Mouse (Mus musculus) cerebellum, postnatal 10 days (tissue): ENCODE data around the gene Nms.

ENCODE experiments used
- DNase-seq, 2 experiments: peaks; one replicate each; pipeline ENCODE4 v3.0.0; 2021; ENCODE audit warnings: mixed read lengths in 2 of 2

Nms gene

DNA sequence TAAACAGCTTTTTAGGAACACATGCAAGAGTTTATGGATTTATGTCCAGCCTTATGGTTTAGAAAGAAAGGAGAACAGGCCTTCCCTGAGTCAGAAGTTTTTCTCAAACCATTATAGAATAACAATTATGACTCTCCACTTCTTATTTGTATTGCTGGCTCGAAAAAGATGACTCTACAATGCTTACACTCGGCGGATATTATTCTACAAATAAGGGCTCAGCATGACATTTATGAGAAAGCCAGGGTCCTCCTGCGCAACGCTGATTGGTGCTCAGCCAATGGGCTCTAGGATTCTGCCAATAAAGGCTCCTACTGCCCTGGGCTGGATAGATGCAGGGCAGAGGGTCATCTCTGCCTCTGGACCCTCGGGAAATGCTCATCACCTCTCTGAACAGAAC, at the start of gene Nms:
TSS of gene Nms (plus strand) at position 301 of the 400 bp plus-strand sequence.
- DNase-seq: no peak

DNA sequence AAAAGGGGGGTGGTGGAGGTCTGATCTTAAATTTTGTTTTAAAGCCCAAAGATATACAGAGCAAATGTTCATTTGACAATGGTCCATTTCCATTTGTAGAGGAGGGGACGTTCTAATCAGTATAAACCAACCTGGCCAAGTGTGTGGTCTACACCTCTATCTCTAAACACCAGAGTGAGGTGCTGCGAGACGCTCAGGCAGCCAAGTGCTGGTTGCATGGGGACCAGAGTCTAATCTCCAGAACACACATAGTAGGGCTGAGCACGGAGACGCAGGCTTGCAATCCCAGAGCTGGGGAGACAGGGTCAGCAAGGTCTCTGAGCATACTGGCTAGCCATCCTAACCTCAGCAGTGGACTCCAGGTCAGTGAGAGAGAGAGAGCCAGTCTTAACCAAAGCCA, 47.5 kb upstream of the Nms start:
- DNase-seq: no peak

DNA sequence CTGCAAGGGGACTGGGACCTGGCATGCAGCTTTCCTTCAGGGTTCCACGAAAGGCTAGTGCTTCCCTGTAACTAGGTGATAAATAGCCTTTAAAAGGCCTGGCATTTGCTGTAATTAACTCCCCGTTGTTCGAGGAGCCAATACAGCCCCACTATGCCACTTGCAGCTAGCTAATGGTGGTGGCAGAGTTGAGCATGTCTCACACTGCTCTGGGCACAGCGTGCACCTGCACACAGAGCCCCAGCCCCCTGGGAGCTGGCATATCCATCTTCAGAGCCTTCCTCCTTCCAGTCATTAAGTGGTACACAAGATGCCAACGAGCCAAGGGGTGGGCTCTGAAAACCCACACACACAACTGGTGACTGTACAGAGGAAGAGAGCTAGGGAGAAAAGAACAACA, 45.9 kb upstream of the Nms start:
- DNase-seq: peak in 1 of 2 experiments; percentile 2

DNA sequence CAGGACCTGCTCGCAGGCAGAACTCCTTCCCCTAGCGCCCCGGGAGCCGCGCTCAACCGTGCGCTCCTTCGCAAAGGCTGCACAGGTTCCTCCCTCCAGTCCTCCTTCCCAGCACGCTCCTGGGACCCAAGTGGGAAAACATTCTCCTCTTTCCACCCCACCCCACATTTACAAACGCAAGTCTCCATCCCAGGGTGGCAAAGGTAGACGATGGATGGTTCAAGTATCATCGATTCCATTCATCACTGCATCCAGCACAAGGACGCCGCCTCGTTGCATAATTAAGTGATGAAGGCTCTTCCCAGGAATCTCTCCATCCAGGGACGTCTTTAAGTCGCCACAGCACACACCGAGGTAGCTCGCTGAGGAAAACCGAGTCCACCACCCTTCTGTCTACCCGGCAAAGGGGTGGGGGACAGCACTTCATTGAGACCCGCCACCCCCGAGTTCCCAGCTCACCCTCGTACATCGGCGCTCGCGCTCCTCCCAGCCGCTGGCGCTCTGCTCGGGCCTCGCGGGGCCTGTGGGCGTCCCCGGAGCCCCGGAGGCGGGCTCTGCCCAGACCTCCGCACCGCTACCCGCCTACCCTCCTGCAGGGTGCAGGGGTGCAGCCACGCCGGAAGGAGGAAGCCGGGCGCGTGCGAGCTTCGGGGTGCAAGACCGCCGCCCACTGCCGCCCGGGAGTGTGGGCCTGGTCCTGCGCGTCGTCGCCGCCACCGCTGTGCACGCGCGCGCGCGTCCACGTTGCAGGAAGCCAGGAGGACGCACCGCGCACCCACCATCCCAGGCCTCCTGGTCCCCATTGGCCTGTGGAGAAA, 41.3 kb upstream of the Nms start, which contains the start of gene Chst10:
TSS of gene Chst10 (minus strand) at position 731 of the 818 bp plus-strand sequence.
- DNase-seq: peak; percentile 91 to 94

DNA sequence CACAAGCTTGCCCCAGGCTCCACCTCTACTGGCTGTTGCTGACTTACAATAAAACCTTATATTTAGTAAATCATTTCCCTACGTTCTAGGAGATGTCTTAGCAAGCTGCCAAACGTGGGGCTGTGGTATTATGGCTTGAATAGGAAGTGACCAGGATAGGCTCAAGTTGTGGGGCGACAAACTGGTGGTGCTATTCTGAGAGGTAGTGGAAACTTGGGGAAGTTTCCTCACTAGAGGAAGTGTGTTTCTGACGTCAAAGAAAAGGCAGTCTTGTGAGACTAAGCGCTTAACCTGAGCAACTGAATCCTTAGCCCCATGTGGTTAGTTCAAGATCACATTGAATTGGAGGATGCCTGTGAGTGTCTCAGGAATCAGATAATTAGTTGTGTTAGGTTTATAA, 36.4 kb upstream of the Nms start:
- DNase-seq: no peak

DNA sequence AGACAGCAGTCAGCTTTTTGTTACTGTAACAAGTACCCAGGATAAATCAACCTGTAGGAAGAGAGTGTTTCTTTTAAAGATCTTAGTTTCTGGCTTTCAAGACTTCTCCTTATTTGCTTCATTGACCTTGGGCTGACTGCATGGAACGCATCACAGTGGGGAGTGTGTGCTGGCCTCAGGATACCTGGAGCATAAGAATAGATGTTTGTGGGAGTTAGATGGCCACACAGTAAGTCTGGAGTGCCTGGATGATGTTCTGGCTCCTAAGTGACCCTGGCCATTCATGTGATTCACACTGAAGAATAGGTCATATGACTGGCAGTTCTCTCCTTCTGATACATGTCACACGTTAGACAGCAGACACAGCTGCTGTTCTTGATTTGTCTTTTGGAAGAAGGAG, 35.0 kb upstream of the Nms start:
- no peak for DNase-seq

DNA sequence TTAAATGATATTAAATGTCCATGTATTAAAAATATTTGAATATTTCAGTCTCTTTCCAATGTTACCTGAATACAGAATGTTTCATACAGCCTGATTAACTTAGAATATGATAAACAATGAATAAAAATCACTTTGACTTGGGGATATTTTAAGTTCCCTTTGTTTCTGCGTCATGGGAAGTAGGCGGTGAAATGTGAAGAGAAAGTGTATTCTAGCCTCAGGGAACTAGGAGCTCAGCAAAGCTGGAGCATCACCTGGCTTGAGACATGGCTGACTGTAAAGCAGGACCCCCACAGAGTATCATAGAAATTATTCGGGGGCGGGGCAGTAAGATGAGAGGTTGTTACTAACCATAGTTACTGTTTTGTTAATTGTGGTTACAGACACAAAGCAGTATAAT, 10.0 kb upstream of the Nms start:
- no peak for DNase-seq

DNA sequence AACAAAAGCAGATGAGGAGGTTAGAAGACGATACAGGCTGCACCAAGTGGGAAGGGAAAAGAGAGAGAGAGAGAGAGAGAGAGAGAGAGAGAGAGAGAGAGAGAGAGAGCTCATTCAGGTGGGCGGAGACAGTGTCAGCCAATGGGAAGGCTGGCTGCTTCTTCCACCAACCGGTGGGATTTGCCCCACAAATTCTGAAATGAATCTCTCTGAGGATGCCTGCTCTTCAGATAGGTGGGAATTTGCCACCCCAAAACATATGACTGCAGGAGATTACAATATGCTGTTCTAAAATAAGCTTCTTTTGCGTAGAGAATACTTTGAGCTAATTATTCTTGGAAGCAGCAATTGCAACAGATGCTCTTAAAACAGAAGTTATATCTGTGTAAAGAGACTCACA, 9.5 kb upstream of the Nms start:
- DNase-seq: no peak

DNA sequence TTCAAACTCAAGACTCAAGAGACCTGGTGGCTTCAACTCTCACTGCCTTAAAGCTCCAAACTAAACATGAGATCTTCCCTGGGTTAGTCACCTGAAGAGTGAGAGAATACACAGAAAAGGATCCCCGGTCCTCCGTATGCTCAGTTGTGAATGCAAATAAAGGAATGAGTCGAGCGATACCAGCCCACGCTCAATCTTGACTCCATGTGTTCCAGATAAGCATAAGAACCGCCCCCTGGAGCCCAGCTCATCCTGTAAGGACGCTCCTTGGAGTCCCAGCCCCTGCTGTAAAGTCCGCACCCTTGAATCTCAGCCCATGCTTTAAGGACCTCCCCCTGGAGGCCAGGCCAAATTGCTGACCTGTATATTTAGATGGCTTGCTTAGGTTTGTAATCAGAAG, 8.2 kb upstream of the Nms start:
- DNase-seq: no peak

DNA sequence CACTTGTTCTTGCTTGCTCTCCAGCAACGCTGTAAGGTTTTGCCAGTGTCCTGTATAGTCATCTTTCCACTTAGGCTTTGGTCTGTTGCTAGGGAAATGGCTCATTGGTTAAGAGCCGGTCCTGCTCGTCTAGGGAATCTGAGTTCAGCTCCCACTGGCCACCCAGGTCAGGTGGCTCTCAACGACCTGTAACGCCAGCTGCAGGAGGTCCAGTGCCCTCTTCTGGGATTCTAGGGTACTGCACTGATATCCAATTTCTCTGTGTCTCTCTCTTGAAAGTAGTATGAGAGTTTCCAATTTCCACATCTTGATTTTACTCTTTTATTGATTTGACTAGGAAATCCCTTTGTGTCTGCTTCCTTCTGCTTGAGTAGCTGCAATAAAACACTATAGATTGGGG, 4.3 kb upstream of the Nms start:
- DNase-seq: peak; percentile 62 to 67

DNA sequence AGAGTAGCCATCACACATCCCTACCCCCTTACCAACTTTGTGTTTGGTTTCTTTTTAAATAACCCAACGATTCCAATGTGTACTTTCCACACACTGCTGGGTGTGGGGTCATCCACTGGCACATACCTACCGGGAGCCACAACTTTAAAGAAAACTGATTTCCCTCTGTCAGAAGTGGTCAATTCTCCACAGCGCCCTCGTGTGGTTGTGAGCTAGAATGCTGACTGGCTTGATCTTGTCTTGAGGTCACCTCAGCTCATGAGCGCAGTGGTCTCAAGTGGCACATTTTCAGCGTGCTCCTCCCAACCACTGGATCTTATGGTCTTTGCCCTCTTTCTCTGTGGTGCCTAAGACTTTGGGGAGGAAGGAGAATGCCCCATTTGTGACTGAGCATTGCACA, 2.2 kb upstream of the Nms start:
- DNase-seq: peak; percentile 66 to 69

DNA sequence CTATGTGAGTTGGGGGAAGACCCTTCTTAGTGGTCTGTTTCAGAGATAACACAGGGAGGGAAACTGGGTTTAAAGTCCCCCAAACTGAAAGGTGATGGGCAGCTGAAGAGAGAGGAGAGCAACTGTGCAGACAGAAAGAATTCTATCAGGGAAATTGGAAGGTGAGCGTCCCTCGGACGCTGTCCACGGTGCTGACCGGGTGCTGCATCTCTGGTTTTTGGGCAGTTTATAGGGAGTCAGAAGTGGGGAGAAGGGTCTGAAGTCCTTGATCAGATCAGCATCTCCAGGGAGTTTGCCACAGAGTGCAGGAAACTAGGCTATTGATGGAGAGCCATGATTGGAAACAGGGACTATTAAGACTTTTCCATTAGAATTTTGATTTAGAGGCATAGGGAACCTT, 659 bp downstream of the Nms start:
- no peak for DNase-seq

DNA sequence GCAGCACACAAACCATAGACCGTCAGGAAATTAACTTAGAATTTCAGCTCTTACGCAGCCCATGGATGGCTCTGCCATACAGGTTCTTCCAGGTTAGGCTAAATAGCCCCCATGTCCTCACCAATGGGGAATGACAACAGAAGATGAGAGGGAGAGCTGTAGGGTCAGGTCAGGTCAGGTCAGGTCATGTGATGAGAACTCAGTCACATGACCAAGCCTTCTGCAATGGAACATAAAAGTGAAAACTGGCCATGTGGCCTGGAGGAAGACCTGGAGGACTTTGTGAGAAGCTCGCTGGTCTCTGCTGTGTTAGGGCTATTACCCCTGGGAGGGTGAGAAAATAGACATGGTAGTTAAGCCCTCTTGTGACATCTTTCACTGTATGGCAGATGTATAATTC, 17.5 kb downstream of the Nms start:
- DNase-seq: no peak

DNA sequence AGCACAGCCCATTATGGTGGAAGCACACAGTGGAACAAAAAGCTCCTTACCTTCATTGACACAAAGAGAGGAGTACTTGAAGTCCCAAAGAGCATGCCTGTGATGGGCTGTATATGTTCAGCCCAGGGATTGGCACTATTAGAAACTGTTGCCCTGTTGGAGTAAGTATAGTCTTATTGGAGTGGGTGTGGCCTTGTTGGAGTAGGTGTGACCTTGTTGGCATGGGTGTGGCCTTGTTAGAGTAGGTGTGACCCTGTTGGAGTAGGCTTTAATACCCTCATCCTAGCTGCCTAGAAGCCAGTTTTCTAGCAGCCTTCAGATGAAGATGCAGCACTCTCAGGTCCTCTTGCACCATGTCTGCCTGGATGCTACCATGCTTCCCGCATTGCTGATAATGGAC, 30.2 kb downstream of the Nms start:
- no peak for DNase-seq

DNA sequence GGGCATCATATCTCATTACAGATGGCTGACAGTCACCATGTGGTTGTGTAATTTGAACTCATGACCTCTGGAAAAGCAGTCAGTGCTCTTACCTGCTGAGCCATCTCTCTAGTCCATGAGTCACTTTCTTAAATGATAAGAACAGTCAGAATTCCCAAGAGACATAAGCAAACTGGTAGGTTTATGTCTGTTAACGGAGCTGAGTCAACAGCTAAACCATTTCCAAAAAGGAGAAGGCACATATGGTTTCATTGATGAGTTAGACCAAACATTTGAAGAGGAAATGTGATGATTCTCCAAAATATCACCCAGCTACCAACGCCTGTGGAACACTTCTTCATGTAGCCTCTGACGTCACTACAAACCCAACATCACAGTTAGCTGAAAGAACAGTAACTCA, 32.8 kb downstream of the Nms start:
- DNase-seq: no peak

DNA sequence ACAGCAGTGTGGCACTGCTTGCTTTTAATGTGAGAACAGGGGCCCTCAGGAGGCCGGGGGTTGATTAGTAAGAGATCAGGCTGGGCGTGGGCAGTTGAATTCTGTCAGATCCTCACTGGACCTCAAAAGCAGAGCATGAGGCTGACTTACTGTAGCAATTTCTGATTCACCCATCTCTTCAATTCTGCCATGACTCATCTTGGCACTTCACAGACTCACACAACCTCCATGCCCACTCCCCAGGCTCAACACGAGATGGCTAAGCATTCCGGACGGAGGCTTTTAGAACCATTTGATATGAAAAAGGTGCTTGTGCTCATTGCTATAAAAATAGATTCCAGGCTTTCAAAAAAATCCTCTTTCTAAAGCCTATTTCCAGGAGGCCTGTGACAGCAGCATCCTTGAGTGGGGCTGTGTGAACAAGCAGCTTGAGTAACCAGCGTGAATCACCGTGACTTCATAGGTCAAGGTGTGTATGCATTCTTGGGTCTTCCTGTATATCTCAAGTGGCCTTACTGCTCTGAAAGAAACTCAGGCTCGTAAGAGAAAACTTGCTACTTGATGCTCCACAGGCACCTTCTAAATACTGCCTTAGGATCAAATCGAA, 34.1 kb downstream of the Nms start:
- DNase-seq: no peak

DNA sequence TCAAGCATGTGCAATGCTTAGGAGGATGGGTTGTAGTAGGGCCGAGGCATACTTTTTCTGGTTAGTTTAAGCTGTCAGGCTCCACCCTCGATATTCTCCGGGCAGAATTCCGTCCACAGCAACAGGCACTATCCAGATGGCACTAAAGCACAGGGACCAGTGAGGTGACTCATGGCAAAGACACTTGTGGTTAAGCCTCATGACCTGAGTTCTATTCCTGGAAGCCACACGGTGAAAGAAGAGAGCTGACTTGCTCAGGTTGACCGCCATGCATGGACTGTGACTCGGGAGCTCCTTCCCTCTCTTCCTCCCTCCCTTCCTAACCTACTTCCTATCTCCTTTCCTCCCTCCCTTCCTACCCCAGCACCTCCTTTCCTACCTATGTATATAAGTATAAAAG, 41.0 kb downstream of the Nms start:
- no peak for DNase-seq

DNA sequence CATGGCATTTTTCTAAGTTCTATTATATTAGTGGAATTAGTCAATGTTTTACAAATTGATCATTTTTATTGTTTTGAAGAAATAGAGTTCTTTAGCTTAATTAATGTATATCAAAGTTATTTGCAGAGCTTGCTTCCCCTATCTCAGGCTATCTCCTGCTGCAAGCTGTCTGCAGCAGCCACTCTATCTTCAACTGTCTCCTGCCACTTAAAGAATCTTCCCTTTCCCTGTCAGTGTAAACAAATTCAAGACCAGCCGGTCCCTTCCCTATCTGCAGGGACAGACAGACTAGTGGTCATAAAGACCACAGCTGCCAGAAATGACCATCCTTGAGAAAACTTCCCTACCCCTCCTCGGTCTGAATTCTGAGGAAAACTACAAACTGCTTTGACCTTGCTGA, 44.9 kb downstream of the Nms start:
- DNase-seq: no peak

DNA sequence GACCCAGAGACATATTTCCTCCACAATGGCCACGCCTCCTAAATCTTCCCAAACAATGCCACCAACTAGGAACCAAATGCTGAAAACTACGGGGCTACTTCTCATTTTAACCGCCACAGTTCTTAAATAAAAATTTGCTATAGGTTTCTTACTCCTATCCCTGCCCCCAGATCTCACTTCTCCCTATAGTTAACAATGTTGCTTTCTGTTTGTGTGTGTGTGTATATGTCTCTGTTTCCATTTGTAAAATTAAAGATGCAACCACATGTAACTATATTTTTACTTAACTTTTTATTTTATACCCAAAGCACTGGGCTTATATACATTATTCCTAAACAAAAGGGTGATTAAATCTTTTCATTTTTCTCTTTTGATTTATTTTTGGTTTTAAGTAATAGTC, 46.4 kb downstream of the Nms start, which contains the start of gene Pdcl3:
TSS of gene Pdcl3 (plus strand) at position 301 of the 400 bp plus-strand sequence.
- DNase-seq: no peak

DNA sequence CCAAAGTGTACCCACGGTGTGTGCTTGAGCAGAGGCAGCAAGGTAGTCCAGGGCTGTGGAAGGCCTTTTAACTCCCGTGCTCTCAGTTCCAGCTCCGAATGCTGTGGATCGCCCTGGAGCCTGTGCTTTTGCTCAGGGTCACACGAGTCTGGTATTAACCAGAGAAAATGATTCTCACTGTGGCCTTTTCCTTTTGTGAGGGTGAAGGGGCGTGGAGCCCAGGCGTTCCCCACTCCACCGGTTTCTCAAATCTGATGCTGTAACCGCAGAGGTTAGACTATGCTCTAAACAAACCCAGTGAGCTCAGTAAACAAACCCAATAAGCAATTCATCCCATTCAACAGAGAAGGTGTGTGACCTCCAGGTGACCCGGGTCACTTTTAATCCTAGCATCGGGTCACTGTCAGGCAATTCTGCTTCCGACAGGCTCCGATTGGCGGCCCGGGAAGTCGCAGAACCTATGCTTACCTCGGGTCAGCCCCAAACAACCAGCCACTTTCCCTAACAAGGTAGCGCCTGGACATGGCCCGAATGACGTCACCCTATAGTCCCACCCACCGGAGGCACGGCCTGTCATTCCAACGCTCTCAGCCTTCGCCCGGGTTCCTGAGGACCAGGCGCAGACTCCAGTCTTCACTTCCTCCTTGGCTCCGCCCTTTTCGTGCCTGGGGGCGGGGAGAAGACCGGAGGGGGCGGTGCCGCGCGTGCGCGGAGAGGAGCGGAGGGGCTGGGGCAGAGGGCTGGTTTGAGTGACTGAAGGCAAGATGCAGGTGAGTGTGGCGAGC, 48.3 kb downstream of the Nms start:
- peak; percentile 98 to 99 for DNase-seq

DNA sequence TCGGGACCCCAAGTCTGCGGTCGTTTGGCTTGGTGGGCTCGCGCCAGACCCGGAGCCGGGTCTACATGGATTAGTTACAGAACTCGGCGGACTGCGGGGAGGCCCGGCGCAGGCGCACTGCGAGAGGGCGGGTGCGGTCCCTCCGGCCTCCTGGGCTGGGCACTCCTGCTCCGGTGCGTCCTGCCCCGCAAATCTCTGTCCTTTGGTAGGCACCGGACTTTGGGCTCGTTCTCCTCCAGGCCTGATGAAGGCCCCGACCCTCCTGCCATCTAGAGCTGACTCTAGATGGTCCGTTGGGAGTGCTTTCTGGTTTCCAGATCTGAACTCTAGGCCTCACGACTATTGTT, 48.9 kb downstream of the Nms start:
- DNase-seq: no peak

DNA sequence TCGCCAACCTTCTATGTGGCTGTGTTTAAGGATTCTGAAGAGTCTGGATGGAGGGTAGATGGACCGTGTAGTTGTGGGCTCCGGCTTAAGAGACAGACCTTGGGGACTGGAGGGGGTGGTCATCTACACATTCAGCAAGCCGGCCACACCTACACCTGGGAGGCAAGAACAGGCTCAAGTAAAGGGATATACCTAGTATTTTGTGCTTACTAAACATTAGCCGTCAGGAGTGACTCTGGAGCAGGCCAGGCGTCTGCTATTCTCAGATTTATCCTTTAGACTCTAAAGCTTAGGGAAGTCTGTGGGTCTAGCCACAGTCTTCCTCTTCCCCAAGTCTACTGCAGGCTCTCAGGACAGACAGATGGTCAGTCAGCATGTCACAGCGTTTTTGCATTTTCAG, 49.4 kb downstream of the Nms start:
- DNase-seq: no peak

DNA sequence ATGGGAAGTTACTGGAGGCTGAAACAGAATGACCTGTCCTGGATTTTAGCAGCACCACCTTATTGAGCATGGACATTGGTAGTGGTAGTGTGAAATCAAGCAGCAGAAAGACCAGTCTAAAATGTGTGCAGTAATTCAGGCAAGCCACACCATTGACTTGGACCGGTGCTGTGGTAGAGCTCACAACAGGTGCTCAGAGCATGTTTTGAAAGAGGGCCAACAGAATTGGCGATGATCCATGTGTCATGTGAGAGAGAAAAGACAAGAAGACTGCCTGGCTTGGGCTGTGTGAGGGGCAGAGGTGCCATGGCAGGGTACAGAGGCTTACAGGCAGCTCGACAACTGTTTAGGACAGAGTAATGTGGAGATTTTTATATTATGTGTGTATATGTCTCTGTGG, 53.4 kb downstream of the Nms start:
- peak; percentile 75 to 82 for DNase-seq
